Mouse (Mus musculus) heart, adult 2 months (tissue): ENCODE data around the gene Zfp771. TPM values are rescaled to one million over a fixed set of nuclear protein-coding genes. Genes with fewer than 3 reads are reported as not detected.

ENCODE experiments used
- DNase-seq, 2 experiments: peaks; one replicate each; pipeline ENCODE4 v3.0.0; 2021
- H3K27ac ChIP-seq: fragments of 200-600 bp; 2 replicates; pipeline ENCODE4 v1.8.1; 2022
- H3K27me3 ChIP-seq: fragments of 200-500 bp; 2 replicates; pipeline ENCODE4 v1.6.1; 2012; ENCODE audit warnings: mild to moderate bottlenecking, low read length, inconsistent platforms, mixed read lengths; ENCODE audit not compliant: control insufficient read depth, insufficient read depth
- H3K36me3 ChIP-seq: fragments of 200-500 bp; 2 replicates; pipeline ENCODE4 v1.6.1; 2012; ENCODE audit warnings: low read length, inconsistent platforms; ENCODE audit not compliant: control insufficient read depth, insufficient read depth
- H3K4me1 ChIP-seq: fragments of 200-500 bp; 2 replicates; pipeline ENCODE4 v1.6.1; 2011; ENCODE audit warnings: low read length; ENCODE audit not compliant: control insufficient read depth, insufficient read depth
- H3K4me3 ChIP-seq: fragments of 200-600 bp; 2 replicates; pipeline ENCODE4 v1.8.1; 2022
- H3K79me2 ChIP-seq: fragments of 200-500 bp; replicated peaks from 2 replicates; pipeline ENCODE4 v1.6.1; 2012; ENCODE audit warnings: mild to moderate bottlenecking, inconsistent platforms, low read length, moderate library complexity, mixed read lengths; ENCODE audit not compliant: control insufficient read depth, insufficient read depth
- H3K9ac ChIP-seq: fragments of 200-500 bp; 2 replicates; pipeline ENCODE4 v1.6.1; 2012; ENCODE audit warnings: low read depth, mild to moderate bottlenecking, control low read depth, inconsistent platforms, low read length, mixed read lengths
- CTCF ChIP-seq: fragments of 200-600 bp; IDR thresholded peaks from 2 replicates; pipeline ENCODE4 v1.8.1; 2022; ENCODE audit warnings: antibody characterized with exemption, mild to moderate bottlenecking, moderate library complexity
- EP300 ChIP-seq: fragments of 200-500 bp; IDR thresholded peaks from 2 replicates; pipeline ENCODE4 v1.6.1; 2011; ENCODE audit warnings: low read depth, low read length, control low read depth; ENCODE audit not compliant: insufficient read depth
- POLR2A ChIP-seq: fragments of 200-500 bp; IDR thresholded peaks from 2 replicates; pipeline ENCODE4 v1.6.1; 2011; ENCODE audit warnings: mild to moderate bottlenecking, low read depth, low read length, control low read depth; ENCODE audit not compliant: insufficient read depth
- WGBS: fragments of 180-500 bp; shearing (Covaris S2); methylation state at CpG from one replicate; pipeline ENCODE4 v1.1.7; 2018; 5-methylcytosine and 5-hydroxymethylcytosine counted together
- intact Hi-C: fragments of 180-260 bp; cut with DNase I; formaldehyde crosslinking; loops from one replicate; pipeline ENCODE4 v1.15.1; 2025
- polyA plus RNA-seq: library from polyadenylated mRNA; depleted of rRNA; stranded (reverse); fragments of >200 nt; gene quantifications from 2 replicates; pipeline ENCODE4 v1.2.3, GENCODE M21; 2012
- total RNA-seq, 2 experiments: library from RNA; stranded (reverse); gene quantifications; 2 replicates each; pipeline ENCODE4 v1.2.3; 2021

Zfp771 gene
- total and polyA plus RNA-seq, 3 experiments: 14.7 to 30.0 (median 21.0) TPM

- peak within 1 kb of the TSS; percentile 66 for H3K9ac ChIP-seq
- DNase-seq: peak; percentile 96 to 99
- WGBS: under 1% methylated on average over 50 of the region's 50 CpGs
- peak within 1 kb of the TSS; percentile 59; the same call in 1 of the 2 replicates for H3K27ac ChIP-seq
- no peaks in the 10 kb centered on the region for H3K79me2 ChIP-seq
- H3K36me3 ChIP-seq: no peaks in the 10 kb centered on the region
- no peaks in the 10 kb centered on the region for H3K27me3 ChIP-seq
- H3K4me3 ChIP-seq: peak within 1 kb of the TSS; percentile 81
- intact Hi-C loops: loop anchor here (2.0 to 5.0 kb wide), 2 partner anchors 14 to 47 kb away; partner anchors contain the start of gene Sephs2
- H3K4me1 ChIP-seq: peaks cover 2% of the 10 kb centered on the region
- TF ChIP-seq EP300 (peak; percentile 64; the same call in 1 of the 2 replicates), POLR2A (peak; percentile 80), CTCF (peak; percentile 89)
Measured at GRCm38 (mm10) chr7:127260309-127261111, 16.4 kb downstream of the Zfp771 start, which contains the start of gene Dctpp1. Dctpp1 (minus strand) TSS chr7:127260709.

GRCm38 (mm10) chr7:127262218-127262961 is 18.3 kb downstream of the Zfp771 start:
- no peak overlapping the region for H3K27ac ChIP-seq
- intact Hi-C loops: loop anchor here (5.0 kb wide), 1 partner anchor 45 kb away; no protein-coding TSS in a partner anchor
- no peak overlapping the region for H3K4me3 ChIP-seq
- no peaks in the 10 kb centered on the region for H3K36me3 ChIP-seq
- WGBS: 71% methylated on average over 10 of the region's 10 CpGs
- TF ChIP-seq CTCF (no peak), EP300 (no peak), POLR2A (no peak)
- no peaks in the 10 kb centered on the region for H3K27me3 ChIP-seq
- peaks cover 2% of the 10 kb centered on the region for H3K4me1 ChIP-seq
- no peaks in the 10 kb centered on the region for H3K79me2 ChIP-seq
- DNase-seq: no peak
- H3K9ac ChIP-seq: no peak overlapping the region

GRCm38 (mm10) chr7:127263526-127263925 is 19.5 kb downstream of the Zfp771 start:
- H3K27me3 ChIP-seq: no peaks in the 10 kb centered on the region
- TF ChIP-seq POLR2A: no peak
- no peak for TF ChIP-seq EP300
- no peak for TF ChIP-seq CTCF
- no peaks in the 10 kb centered on the region for H3K79me2 ChIP-seq
- H3K36me3 ChIP-seq: no peaks in the 10 kb centered on the region
- WGBS: 89% methylated on average over 3 of the region's 3 CpGs
- H3K4me1 ChIP-seq: peaks cover 2% of the 10 kb centered on the region
- no peak overlapping the region for H3K9ac ChIP-seq
- no peak overlapping the region for H3K27ac ChIP-seq
- H3K4me3 ChIP-seq: no peak overlapping the region
- DNase-seq: no peak
- intact Hi-C loops: loop anchor here (5.0 kb wide), 1 partner anchor 44 kb away; no protein-coding TSS in a partner anchor

DNA sequence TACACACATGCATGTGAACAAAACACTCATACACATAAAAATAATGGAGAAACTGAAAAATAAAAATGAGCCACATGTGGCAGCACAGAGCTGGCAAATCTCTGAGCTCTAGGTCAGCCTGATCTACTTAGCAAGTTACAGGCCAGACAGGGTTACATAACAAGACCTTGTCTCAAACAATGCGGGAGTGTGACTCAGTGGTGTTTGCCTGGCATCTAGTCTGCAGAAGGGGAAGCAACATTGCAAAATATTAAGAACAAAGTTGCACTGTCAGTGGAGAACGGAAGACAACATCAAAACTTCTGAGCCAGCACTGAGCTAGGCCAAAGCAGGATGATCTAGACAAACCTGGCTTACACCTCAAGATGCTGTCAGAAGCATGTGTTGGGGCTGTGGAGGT is 26.2 kb downstream of the Zfp771 start:
- Histone ChIP-seq H3K4me1 (peaks cover 5% of the 10 kb centered on the region), H3K27ac (no peak overlapping the region), H3K27me3 (no peaks in the 10 kb centered on the region), H3K36me3 (peaks cover 5% of the 10 kb centered on the region; the same call in 1 of the 2 replicates), H3K4me3 (no peak overlapping the region), H3K79me2 (no peaks in the 10 kb centered on the region), H3K9ac (no peak overlapping the region)
- intact Hi-C loops: no loop called here
- 76% methylated on average over 2 of the region's 2 CpGs for WGBS
- TF ChIP-seq POLR2A (no peak), CTCF (no peak), EP300 (no peak)
- DNase-seq: no peak

GRCm38 (mm10) chr7:127270666-127271065 is 26.6 kb downstream of the Zfp771 start:
- DNase-seq: no peak
- Histone ChIP-seq H3K4me3 (no peak overlapping the region), H3K79me2 (no peaks in the 10 kb centered on the region), H3K9ac (no peak overlapping the region), H3K27me3 (no peaks in the 10 kb centered on the region), H3K36me3 (peaks cover 5% of the 10 kb centered on the region; the same call in 1 of the 2 replicates), H3K4me1 (peaks cover 5% of the 10 kb centered on the region), H3K27ac (no peak overlapping the region)
- 89% methylated on average over 5 of the region's 5 CpGs for WGBS
- intact Hi-C loops: no loop called here
- TF ChIP-seq POLR2A (no peak), EP300 (no peak), CTCF (no peak)

DNA sequence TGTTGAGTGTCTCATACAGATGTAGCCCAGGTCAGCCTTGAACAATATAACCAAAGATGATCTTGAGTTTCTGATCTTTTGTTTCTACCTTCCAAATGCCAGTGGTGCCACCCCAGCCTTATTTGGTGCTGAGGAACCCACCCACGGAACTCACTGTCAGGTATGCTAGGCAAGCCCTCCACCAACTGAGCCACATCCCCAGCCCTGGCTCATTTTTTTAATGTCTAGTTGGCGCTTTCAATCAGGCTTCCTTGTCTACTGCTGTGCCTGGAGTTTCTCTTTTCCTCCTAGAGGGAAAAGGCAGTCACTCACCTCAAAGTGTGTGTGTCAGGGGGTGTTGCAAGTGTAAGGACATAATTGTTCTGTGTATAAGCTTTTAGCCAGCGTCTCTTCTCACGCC is 27.0 kb downstream of the Zfp771 start:
- H3K79me2 ChIP-seq: no peaks in the 10 kb centered on the region
- H3K4me1 ChIP-seq: peaks cover 5% of the 10 kb centered on the region
- DNase-seq: no peak
- intact Hi-C loops: no loop called here
- peaks cover 5% of the 10 kb centered on the region; the same call in 1 of the 2 replicates for H3K36me3 ChIP-seq
- H3K27ac ChIP-seq: no peak overlapping the region
- H3K9ac ChIP-seq: no peak overlapping the region
- WGBS: 94% methylated on average over 4 of the region's 4 CpGs
- TF ChIP-seq EP300 (no peak), CTCF (no peak), POLR2A (no peak)
- no peaks in the 10 kb centered on the region for H3K27me3 ChIP-seq
- H3K4me3 ChIP-seq: no peak overlapping the region
